Mouse (Mus musculus) ES-E14 (cell line): ENCODE measurements around the gene Misp.

ENCODE experiments used
- CHD2 ChIP-seq: IDR thresholded peaks from 2 replicates; pipeline ENCODE4 v1.6.1; 2014; ENCODE audit warnings: mild to moderate bottlenecking, low read depth, low read length, inconsistent platforms
- MAFK ChIP-seq: IDR thresholded peaks from 2 replicates; pipeline ENCODE4 v1.6.1; 2014; ENCODE audit warnings: mild to moderate bottlenecking, low read depth, low read length, inconsistent platforms; ENCODE audit not compliant: insufficient read depth
- ZC3H11A ChIP-seq: IDR thresholded peaks from 2 replicates; pipeline ENCODE4 v1.6.1; 2012; ENCODE audit warnings: low read depth, mild to moderate bottlenecking, inconsistent platforms, low read length, borderline replicate concordance
- ZNF384 ChIP-seq: IDR thresholded peaks from 2 replicates; pipeline ENCODE4 v1.6.1; 2012; ENCODE audit warnings: low read depth, low read length, inconsistent platforms

DNA sequence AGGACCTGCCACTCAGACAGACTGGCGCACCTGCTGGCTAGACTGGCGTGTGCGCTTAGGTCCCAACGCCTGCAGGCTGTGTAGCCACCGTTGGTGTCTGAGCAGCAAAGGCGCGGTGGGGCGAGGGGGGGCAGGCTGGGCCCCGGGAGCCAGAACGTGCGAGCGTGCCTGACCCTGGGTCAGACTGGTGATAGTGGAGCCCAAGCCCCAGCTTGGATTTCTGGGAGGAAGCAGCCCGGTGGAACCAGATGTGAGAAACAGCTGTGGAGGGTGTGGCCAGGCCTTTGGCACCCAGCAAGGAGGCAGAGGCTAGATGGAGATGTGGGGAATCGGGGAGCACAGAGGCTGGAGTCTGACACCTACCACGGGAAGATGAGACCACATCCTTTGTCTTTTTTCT is 23.5 kb upstream of the Misp start:
- no peak for TF ChIP-seq MAFK
- no peak for TF ChIP-seq ZC3H11A
- no peak for TF ChIP-seq CHD2
- no peak for TF ChIP-seq ZNF384
